ENCODE assay signal across 21 mouse cellular contexts in genomic region chr10:125921654-125922446, GRCm38 (mm10). TPM values are rescaled to one million over a fixed set of nuclear protein-coding genes. Genes with fewer than 3 reads are reported as not detected.
DNase-seq lines count a peak whose midpoint lies in the region; ATAC-seq lines count a peak whose summit lies in the region.
"Had no signal": no experiment of that assay in that cellular context is flagged by ENCODE, and none has a peak within 500 bp of the region (broad histone marks: within the 10 kb centered on the region; RNA-seq: fewer than 3 reads in every experiment).

No protein-coding gene starts in this region.

- H3K27ac ChIP-seq in midbrain, embryonic 13.5 days, result no peak overlapping the region
- H3K27ac ChIP-seq in midbrain, embryonic 15.5 days, result no peak overlapping the region
- peak overlapping the region; percentile 75 for H3K27ac ChIP-seq in limb, embryonic 10.5 days
- no peak overlapping the region for H3K27ac ChIP-seq in liver, embryonic 12.5 days
- H3K27ac ChIP-seq: gastrocnemius, adult 2 months; heart, embryonic 15.5 days; layer of hippocampus, adult 2 months; stomach, embryonic 15.5 days had no signal

- peak; percentile 36 for DNase-seq in embryo, embryonic 9.5 days (ENCODE audit: extremely low spot score)
- DNase-seq in limb, embryonic 10.5 days (ENCODE audit: low spot score), result peak; percentile 61
- no peak for DNase-seq in left cerebral cortex, adult 9 months (ENCODE audit: low spot score in 2 of 2)
- DNase-seq: cerebellum, postnatal 25 days; forebrain, postnatal 0 days; gastrocnemius, adult 2 months; kidney, adult 9 months; left cerebral cortex, postnatal 4 days; liver, postnatal 0 days; lung, postnatal 14 days had no signal

- H3K9me3 ChIP-seq in midbrain, embryonic 13.5 days, result no peaks in the 10 kb centered on the region
- H3K9me3 ChIP-seq in midbrain, embryonic 15.5 days, result no peaks in the 10 kb centered on the region
- no peaks in the 10 kb centered on the region for H3K9me3 ChIP-seq in limb, embryonic 10.5 days (replicated peaks)
- no peaks in the 10 kb centered on the region for H3K9me3 ChIP-seq in liver, embryonic 12.5 days (replicated peaks)
- H3K9me3 ChIP-seq: heart, embryonic 15.5 days; stomach, embryonic 15.5 days had no signal

- 0 out of 2 replicates have a peak, but pooled peaks have one; percentile 40 for ATAC-seq in midbrain, embryonic 13.5 days
- ATAC-seq in midbrain, embryonic 15.5 days (replicated peaks), result no peak
- no peak for ATAC-seq in liver, embryonic 12.5 days
- ATAC-seq in monocyte, adult 5-6 weeks (replicated peaks; ENCODE audit: insufficient number of reproducible peaks, low FRiP score, low TSS enrichment, poor library complexity, severe bottlenecking), result no peak
- ATAC-seq: CD4-positive, CD25-positive, alpha-beta regulatory T cell, adult 4 months; forebrain, postnatal 0 days; inflammation-experienced regulatory T-cells, adult 6 months; liver, postnatal 0 days had no signal

- no peaks in the 10 kb centered on the region for H3K27me3 ChIP-seq in midbrain, embryonic 13.5 days
- no peaks in the 10 kb centered on the region for H3K27me3 ChIP-seq in midbrain, embryonic 15.5 days (replicated peaks)
- peaks cover 4% of the 10 kb centered on the region for H3K27me3 ChIP-seq in limb, embryonic 10.5 days (ENCODE audit: low read depth, poor library complexity, severe bottlenecking)
- H3K27me3 ChIP-seq in liver, embryonic 12.5 days (replicated peaks), result no peaks in the 10 kb centered on the region
- H3K27me3 ChIP-seq: megakaryocyte, embryonic 14.5 days; stomach, embryonic 15.5 days had no signal

- H3K36me3 ChIP-seq in midbrain, embryonic 13.5 days, result no peaks in the 10 kb centered on the region
- H3K36me3 ChIP-seq in midbrain, embryonic 15.5 days (replicated peaks), result no peaks in the 10 kb centered on the region
- no peaks in the 10 kb centered on the region for H3K36me3 ChIP-seq in limb, embryonic 10.5 days
- no peaks in the 10 kb centered on the region for H3K36me3 ChIP-seq in liver, embryonic 12.5 days
- H3K36me3 ChIP-seq: G1E; heart, embryonic 15.5 days; stomach, embryonic 15.5 days had no signal

- WGBS in midbrain, embryonic 13.5 days, result 39% methylated on average over 6 of the region's 6 CpGs
- 35% methylated on average over 6 of the region's 6 CpGs for WGBS in midbrain, embryonic 15.5 days
- 4% methylated on average over 6 of the region's 6 CpGs for WGBS in limb, embryonic 10.5 days
- 38% methylated on average over 6 of the region's 6 CpGs for WGBS in liver, embryonic 12.5 days (ENCODE audit: insufficient replicate concordance)

- no peak overlapping the region for H3K4me2 ChIP-seq in midbrain, embryonic 13.5 days (replicated peaks)
- H3K4me2 ChIP-seq in midbrain, embryonic 15.5 days, result no peak overlapping the region
- no peak overlapping the region for H3K4me2 ChIP-seq in liver, embryonic 12.5 days
- H3K4me2 ChIP-seq: heart, embryonic 15.5 days; stomach, embryonic 15.5 days had no signal

- H3K4me3 ChIP-seq in midbrain, embryonic 13.5 days (replicated peaks), result no peak overlapping the region
- H3K4me3 ChIP-seq in midbrain, embryonic 15.5 days, result no peak overlapping the region
- peak overlapping the region; percentile 13; the same call in 1 of the 2 replicates for H3K4me3 ChIP-seq in limb, embryonic 10.5 days
- H3K4me3 ChIP-seq in liver, embryonic 12.5 days, result no peak overlapping the region
- H3K4me3 ChIP-seq: gastrocnemius, adult 2 months; heart, embryonic 15.5 days; layer of hippocampus, adult 2 months; megakaryocyte, embryonic 14.5 days; stomach, embryonic 15.5 days had no signal

- peaks cover 5% of the 10 kb centered on the region; the same call in 1 of the 2 replicates for H3K4me1 ChIP-seq in midbrain, embryonic 13.5 days (replicated peaks)
- peaks cover 4% of the 10 kb centered on the region; the same call in 1 of the 2 replicates for H3K4me1 ChIP-seq in midbrain, embryonic 15.5 days
- peaks cover 44% of the 10 kb centered on the region for H3K4me1 ChIP-seq in limb, embryonic 10.5 days
- no peaks in the 10 kb centered on the region for H3K4me1 ChIP-seq in liver, embryonic 12.5 days
- H3K4me1 ChIP-seq: megakaryocyte, embryonic 14.5 days had no signal

- H3K9ac ChIP-seq in midbrain, embryonic 13.5 days (replicated peaks), result no peak overlapping the region
- no peak overlapping the region for H3K9ac ChIP-seq in midbrain, embryonic 15.5 days
- H3K9ac ChIP-seq in liver, embryonic 12.5 days, result no peak overlapping the region
- H3K9ac ChIP-seq: forebrain, postnatal 0 days; heart, embryonic 15.5 days; liver, postnatal 0 days; stomach, embryonic 15.5 days had no signal

RNA-seq across cellular contexts. Expression of gene Lrig3, which starts 44.1 kb away (rescaled TPM):
- polyA plus RNA-seq in midbrain, embryonic 13.5 days (2015; fragmentation: Nextera tagmentation; extraction: Ambion mirVana), result 3.6 and 4.0 TPM in 2 replicates
- 4.0 and 4.1 TPM in 2 replicates for polyA plus RNA-seq in midbrain, embryonic 15.5 days (2015; fragmentation: Nextera tagmentation; extraction: Ambion mirVana)
- 31.6 and 49.9 TPM in 2 replicates for polyA plus RNA-seq in limb, embryonic 10.5 days (2016; fragmentation: Nextera tagmentation; extraction: Ambion mirVana)
- polyA plus RNA-seq in liver, embryonic 12.5 days (2016; fragmentation: Nextera tagmentation; extraction: Ambion mirVana), result 1.8 and 1.9 TPM in 2 replicates
- 1.2 to 3.0 TPM (median 2.5 TPM) in 3 replicates for total RNA-seq in monocyte, adult 5-6 weeks (2017)
- polyA plus RNA-seq: G1E; inflammation-experienced regulatory T-cells, adult 6 months had no signal

Comparison
In these comparisons a context has a peak if more than half of its experiments do, and no peak if none do; other contexts are left out.
1. DNase-seq: peak in embryo, embryonic 9.5 days (single experiment) and limb, embryonic 10.5 days (single experiment); none in left cerebral cortex, adult 9 months (0 of 2).